Mouse (Mus musculus): ENCODE data around the gene Epha1. TPM values are rescaled to one million over a fixed set of nuclear protein-coding genes. Genes with fewer than 3 reads are reported as not detected.

Gene Epha1
- total RNA-seq, 2 experiments from 2014 or later, result 0.21 to 0.27 TPM

DNA sequence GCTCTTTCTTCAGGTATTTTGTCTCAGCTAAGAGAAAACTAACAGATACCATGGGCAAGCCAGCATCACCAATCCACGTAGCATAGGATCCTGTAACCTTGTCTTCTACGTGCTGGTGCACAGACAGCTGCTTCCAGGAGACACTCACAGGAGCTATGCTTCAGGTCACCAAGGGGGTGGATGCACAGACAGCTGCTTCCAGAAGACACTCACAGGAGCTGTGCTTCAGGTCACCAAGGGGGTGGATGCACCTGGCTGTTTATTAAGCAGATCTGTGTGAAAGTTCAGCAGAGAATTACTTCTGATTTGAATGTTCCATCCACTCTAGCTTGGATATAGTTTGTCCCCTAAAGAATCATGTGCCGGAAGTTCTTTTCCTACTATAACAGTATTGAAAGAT lies 42.1 kb downstream of the Epha1 start:
- intact Hi-C loops (cut with DNase I), result no loop called here
- DNase-seq (ENCODE audit: low spot score in 2 of 2), result no peak

DNA sequence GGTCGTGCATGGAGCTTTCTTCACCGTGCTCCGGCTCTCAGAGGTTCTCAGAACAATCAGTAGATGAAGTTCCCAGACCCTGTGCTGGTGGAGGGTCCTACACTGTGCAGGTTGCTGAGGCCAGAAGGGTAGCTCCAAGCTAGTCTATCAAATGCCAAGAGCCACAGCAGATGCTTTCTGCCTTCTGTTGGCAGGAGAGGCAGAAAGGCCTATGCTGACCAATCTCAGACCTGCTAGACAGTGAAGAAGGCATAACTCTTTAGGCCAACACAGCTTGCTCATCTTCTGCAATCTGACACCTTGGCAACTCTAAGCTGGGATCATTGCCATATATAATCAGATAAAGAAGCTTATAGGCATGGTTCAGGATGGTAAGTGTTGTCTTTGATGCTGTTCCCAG lies 42.9 kb downstream of the Epha1 start:
- intact Hi-C loops (cut with DNase I), result no loop called here

DNA sequence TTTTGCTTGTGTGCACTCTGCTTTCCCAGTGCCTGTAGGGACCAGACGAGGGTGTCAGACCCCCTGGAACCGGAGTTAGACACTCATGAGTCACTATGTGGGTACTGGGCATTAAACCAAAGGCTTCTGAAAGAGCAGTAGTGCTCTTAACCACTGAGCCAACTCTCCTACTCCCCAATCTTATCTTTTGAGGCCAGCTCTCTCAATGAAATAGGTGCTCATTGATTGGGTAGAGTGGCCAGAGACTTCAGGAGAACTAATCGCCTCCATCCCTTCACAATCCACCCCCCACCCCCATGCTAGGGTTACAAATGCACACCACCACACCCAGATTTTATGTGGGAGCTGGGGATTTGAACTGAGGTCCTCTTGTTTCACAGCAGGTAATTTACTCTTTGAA lies 44.3 kb downstream of the Epha1 start:
- intact Hi-C loops (cut with DNase I), result loop anchor here (5.0 kb wide), 1 partner anchor 101 kb away; no protein-coding TSS in a partner anchor
- no peak for DNase-seq (ENCODE audit: low spot score in 2 of 2)

More for the DNA sequence above, 42.9 kb downstream of the Epha1 start:
- DNase-seq (ENCODE audit: low spot score in 2 of 2), result no peak

DNA sequence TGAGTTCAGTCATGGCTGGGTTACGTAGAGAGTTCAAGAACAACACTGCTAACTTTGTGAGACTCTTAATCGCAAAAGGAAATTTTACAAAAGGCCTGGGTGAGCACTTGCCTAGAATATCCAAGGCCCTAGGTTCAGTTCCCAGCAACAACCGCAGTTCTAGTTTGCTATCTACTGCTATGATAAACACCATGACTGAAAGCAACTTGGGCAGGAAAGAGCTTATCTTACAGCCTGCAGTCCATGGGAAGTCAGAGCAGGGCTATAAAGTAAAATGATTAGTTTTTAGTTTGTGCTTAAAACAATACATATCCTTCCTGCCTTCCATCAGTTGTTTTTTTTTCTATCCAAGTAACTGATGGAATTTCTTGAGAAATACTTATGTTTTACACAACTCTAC lies 46.6 kb downstream of the Epha1 start:
- DNase-seq (ENCODE audit: low spot score in 2 of 2), result no peak
- intact Hi-C loops (cut with DNase I), result loop anchor here (5.0 kb wide), 1 partner anchor 99 kb away; no protein-coding TSS in a partner anchor

DNA sequence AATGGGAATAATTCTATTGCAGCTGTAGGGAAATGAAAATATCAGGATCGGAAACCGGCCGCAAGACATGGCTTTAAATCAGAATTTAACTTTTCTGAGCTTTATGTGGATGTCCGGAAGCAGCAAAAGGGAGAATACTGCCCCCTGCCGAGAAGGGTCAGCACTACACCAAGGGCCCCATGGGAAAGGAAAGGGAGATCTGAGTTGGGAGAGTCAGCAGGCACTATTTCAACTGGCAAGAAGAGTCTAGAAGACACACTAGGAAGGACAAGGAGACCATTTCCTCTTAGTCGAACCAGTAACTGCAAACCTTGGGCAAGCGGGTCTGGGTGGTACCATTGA lies 47.8 kb downstream of the Epha1 start:
- DNase-seq (ENCODE audit: low spot score in 2 of 2), result peak; percentile 81 to 91
- intact Hi-C loops (cut with DNase I), result loop anchor here (2.0 to 5.0 kb wide), 2 partner anchors 24 to 98 kb away; partner anchors contain the start of gene Zyx

DNA sequence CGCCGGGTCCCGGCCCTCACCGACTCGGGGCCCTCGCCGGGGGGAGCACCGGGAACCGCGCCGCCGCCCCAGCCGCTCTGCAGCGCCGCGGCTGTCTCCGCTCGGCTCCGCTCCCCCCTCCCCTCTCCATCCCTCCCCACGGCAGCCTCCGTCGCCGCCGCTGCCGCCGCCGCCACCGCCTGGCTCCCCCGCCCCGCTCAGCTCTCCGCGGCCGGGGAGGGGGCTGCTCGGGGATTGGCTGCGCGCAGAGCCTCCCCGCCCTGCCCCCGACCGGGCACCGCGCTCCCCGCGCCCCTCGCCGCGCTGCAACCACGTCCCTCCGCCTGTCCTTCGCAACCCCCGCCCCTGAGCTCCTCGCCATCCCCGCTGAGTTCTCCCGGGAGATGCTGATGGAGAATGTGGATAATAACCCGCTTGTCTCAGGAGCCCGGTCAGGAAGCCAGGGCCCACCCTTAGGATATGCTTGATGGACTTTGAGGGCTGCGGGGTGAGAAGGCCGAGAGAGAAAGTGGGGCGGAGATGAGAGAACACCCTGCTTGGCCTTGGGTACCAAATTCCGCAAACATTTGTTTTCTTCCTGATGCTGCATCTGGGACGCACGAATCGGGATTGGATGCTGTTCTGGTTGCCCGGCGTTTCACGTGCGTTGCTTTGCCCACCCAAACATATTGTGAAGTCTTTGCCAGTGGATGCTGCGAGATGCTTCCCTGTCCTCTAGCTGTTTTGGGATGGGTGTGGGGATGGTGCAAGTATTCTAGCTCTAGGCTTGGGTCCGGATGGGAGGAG lies 48.4 kb downstream of the Epha1 start, which contains the start of gene Fam131b:
Fam131b (minus strand) TSS at position 162 of the 786 bp plus-strand sequence.
- peak; percentile 74 to 77 for DNase-seq (ENCODE audit: low spot score in 2 of 2)
- intact Hi-C loops (cut with DNase I), result loop anchor here (2.0 to 5.0 kb wide), 5 partner anchors 24 to 717 kb away; partner anchors contain the start of genes Ephb6 and Zyx

DNA sequence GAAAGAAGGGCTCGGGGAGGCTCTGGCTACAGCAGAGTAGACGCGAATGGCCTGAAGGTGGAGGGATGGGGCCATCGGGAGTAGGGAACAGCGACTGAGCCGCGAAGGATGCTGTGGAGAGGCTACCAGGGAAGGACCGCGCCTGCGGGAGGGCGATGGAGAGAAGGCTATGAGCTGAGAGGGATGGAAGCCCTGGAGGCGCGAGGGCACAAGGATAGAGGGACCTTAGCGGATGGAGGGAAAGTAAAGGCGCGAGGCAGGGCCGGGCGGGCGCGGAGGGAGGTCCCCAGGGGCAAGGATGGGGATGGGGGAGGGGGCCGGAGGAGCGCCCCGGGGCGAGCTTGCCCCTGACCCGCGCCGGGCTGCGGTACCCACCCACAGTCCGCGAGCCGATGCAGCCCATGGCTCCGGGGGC lies 49.0 kb downstream of the Epha1 start:
- peak; percentile 37 to 39 for DNase-seq (ENCODE audit: low spot score in 2 of 2)
- intact Hi-C loops (cut with DNase I), result loop anchor here (2.0 to 5.0 kb wide), 4 partner anchors 25 to 717 kb away; partner anchors contain the start of genes Ephb6 and Zyx

DNA sequence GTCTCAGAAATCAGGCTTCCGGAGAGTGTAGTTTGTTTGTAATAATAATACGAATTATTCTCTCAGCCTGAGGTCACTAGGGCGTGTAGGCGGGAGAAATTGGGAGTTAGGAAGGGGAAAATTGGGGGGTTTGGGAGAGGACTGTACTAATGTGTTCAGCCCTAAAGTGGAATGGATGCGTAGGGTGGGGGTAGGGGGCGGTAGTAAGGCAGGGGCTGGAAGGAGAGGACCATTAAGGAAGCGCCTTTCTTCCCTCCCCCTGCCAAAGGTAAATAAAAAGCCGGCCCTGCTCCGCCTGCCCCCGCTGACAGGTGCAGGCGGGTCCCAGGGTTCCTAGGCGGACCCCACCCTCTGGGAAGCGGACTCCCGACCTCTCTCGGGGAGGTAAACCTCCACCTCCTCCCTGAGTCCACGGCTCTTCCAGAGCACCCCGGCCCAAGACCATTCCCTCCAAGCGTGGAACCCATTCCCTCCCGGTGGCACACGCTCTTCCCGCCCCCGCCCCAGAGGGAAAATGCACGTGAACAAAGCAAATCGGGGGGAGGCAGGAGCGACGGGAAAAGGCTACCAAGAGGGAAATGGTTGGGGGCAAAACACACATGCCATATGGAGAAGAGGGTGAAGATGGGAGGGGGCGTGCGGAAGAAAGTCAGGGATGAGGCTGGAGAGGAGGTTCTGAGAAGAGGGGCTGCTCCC lies 49.5 kb downstream of the Epha1 start:
- DNase-seq (ENCODE audit: low spot score in 2 of 2), result peak in 1 of 2 experiments; percentile 37
- intact Hi-C loops (cut with DNase I), result loop anchor here (2.0 to 5.0 kb wide), 4 partner anchors 25 to 716 kb away; partner anchors contain the start of genes Ephb6 and Zyx

DNA sequence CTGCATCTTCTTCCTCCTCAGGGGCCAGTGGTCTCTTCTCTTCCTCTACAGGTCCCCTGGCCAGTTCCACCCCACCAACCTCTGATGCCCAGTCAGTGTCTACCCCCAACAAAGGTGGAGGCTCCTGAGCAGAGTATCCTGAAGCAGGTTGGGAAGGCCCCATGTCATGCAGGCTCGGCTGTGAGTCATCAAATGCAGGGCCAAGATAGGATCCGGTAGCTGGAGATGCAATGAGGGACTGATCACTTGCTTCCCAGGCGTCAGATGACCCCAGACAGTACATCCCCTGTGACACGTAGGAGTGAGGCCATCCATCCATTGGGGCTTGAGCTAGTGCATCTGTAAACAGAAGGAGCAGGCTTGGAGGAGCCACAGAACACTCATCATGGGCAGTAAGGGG lies 54.8 kb downstream of the Epha1 start:
- no peak for DNase-seq (ENCODE audit: low spot score in 2 of 2)
- intact Hi-C loops (cut with DNase I), result no loop called here

DNA sequence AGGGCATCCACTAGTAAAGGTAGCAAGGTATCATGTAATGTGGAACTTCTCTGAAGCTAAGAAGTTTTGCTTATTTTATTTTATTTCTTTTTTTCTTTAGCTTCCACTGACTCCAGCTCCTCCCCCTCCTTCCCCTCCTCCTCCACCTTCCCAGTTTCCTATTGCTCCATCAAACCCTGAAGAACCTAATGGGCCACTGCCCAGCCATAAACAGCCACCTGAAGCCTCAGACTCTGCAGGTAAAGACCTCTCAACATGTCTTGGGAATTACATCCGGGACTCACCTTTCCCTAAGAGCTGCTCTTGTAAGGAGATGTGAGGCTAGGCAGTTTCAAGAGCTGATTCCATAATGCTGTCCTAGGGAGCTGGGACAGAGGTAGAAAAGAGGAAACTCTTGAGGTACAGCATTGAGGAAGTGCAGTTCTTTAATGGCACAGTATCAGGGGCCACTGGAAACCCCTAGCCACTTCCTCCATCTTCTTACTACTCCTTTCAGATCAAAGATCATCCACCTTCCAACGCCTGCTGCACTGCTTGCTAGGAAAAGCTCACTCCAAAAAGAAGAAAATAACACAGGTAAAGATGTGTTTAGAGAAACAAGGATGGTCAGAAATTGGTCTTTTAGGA lies 62.5 kb downstream of the Epha1 start:
- intact Hi-C loops (cut with DNase I), result no loop called here
- DNase-seq (ENCODE audit: low spot score in 2 of 2), result no peak

DNA sequence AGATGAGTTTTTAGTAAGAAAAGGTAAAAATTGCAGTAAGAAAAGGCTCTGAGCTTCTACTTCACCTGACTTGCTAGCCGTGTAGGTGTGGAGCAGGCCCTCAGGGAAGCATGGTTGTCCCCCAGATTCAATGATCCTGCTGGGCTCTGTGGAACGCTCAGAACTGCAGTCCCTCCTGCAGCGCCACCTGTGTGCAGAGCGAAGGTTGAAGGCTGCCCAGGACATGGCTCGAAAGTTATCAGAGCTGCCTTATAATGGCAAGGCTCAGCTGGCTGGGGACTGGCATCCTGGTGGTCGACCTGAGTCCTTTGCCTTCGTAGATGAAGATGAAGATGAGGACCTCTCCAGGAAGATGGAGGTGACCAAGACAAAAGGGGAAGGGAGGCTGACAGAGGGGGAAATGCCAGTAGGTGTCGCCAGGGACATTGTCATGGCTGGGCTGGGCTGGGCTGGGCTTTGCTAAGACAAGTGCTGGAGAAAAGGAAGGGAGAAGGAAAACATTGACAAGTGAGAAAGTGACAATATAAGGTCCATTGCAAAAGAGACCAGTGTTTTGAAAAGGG lies 63.2 kb downstream of the Epha1 start:
- DNase-seq (ENCODE audit: low spot score in 2 of 2), result no peak
- intact Hi-C loops (cut with DNase I), result no loop called here

Other genes starting within 250 kb of the Epha1 start
- gene Tas2r139, start 232.3 kb downstream of the Epha1 start, total RNA-seq (2021), result not detected
- not detected for gene Tas2r144, start 157.9 kb downstream of the Epha1 start, total RNA-seq (2021)
- 10 to 100 TPM in 1 of 2 experiments, 1 to 10 TPM in 1; 9.2 to 10.4 TPM for gene Gstk1, start 127.3 kb downstream of the Epha1 start, total RNA-seq (2021)
- gene Tmem139, start 111.3 kb downstream of the Epha1 start, total RNA-seq (2021), result not detected
- 10 to 100 TPM; 21.7 to 26.6 TPM for gene Casp2, start 108.3 kb downstream of the Epha1 start, total RNA-seq (2021)
- gene Clcn1, start 86.6 kb downstream of the Epha1 start, total RNA-seq (2021), result 1 to 10 TPM; 3.5 to 3.7 TPM
- gene Fam131b, start 48.6 kb downstream of the Epha1 start, total RNA-seq (2021), result 100 to 1,000 TPM; 118 to 121 TPM
- gene Zyx, start 23.6 kb downstream of the Epha1 start, total RNA-seq (2021), result 10 to 100 TPM; 51.4 to 53.4 TPM
- gene Tas2r143, start 27.0 kb upstream of the Epha1 start, total RNA-seq (2021), result not detected
- gene Tas2r135, start 32.2 kb upstream of the Epha1 start, total RNA-seq (2021), result not detected
- gene Tas2r126, start 61.3 kb upstream of the Epha1 start, total RNA-seq (2021), result under 1 TPM in 1 of 2 experiments, not detected in 1; 0.37 TPM
- gene Olfr458, start 91.9 kb upstream of the Epha1 start, total RNA-seq (2021), result not detected
- not detected for gene Olfr457, start 103.1 kb upstream of the Epha1 start, total RNA-seq (2021)
- gene Olfr456, start 113.9 kb upstream of the Epha1 start, total RNA-seq (2021), result not detected
- not detected for gene Olfr455, start 174.3 kb upstream of the Epha1 start, total RNA-seq (2021)
- not detected for gene Tcaf3, start 224.4 kb upstream of the Epha1 start, total RNA-seq (2021)